Mouse (Mus musculus) limb, embryonic 14.5 days (tissue): ENCODE results near the gene Cog6. TPM values are rescaled to one million over a fixed set of nuclear protein-coding genes. Genes with fewer than 3 reads are reported as not detected.

Source experiments
- ATAC-seq: fragments of 200-750 bp; cut with Nextera tagmentation; 2 replicates; pipeline ENCODE4 v1.8.0; 2017; ENCODE audit warnings: low read depth, moderate number of reproducible peaks, moderate TSS enrichment; ENCODE audit not compliant: low FRiP score
- DNase-seq: peaks from one replicate; pipeline ENCODE4 v3.0.0-alpha.2; 2015; ENCODE audit warnings: low spot score
- H3K27ac ChIP-seq: fragments of 300-500 bp; sonication (generic); replicated peaks from 2 replicates; pipeline ENCODE4 v1.5.1; 2014; ENCODE audit warnings: low read depth, mild to moderate bottlenecking, low read length, moderate library complexity, mixed read lengths
- H3K27me3 ChIP-seq: fragments of 300-500 bp; sonication (generic); 2 replicates; pipeline ENCODE4 v1.6.1; 2014; ENCODE audit warnings: low read length, mixed read lengths; ENCODE audit not compliant: control insufficient read depth, insufficient read depth
- H3K36me3 ChIP-seq: fragments of 300-500 bp; sonication (generic); 2 replicates; pipeline ENCODE4 v1.6.1; 2014; ENCODE audit warnings: mild to moderate bottlenecking, low read length, moderate library complexity, mixed read lengths; ENCODE audit not compliant: control insufficient read depth, insufficient read depth
- H3K4me1 ChIP-seq: fragments of 300-500 bp; sonication (generic); 2 replicates; pipeline ENCODE4 v1.6.1; 2014; ENCODE audit warnings: antibody characterized with exemption, low read length, mixed read lengths; ENCODE audit not compliant: control insufficient read depth, insufficient read depth
- H3K4me2 ChIP-seq: fragments of 300-500 bp; sonication (generic); replicated peaks from 2 replicates; pipeline ENCODE4 v1.6.1; 2014; ENCODE audit warnings: low read depth, mild to moderate bottlenecking, low read length, moderate library complexity; ENCODE audit not compliant: severe bottlenecking
- H3K4me3 ChIP-seq: fragments of 300-500 bp; sonication (generic); replicated peaks from 2 replicates; pipeline ENCODE4 v1.5.1; 2014; ENCODE audit warnings: low read length
- H3K9ac ChIP-seq: fragments of 300-500 bp; sonication (generic); 2 replicates; pipeline ENCODE4 v1.6.1; 2014; ENCODE audit warnings: mild to moderate bottlenecking, low read depth, low read length, moderate library complexity; ENCODE audit not compliant: severe bottlenecking
- H3K9me3 ChIP-seq: fragments of 300-500 bp; sonication (generic); 2 replicates; pipeline ENCODE4 v1.6.1; 2016; ENCODE audit warnings: low read length; ENCODE audit not compliant: control insufficient read depth
- POLR2A ChIP-seq: fragments of 200-500 bp; IDR thresholded peaks from 2 replicates; pipeline ENCODE4 v1.8.0; 2012; ENCODE audit warnings: inconsistent platforms, mild to moderate bottlenecking, moderate library complexity, borderline replicate concordance; ENCODE audit not compliant: insufficient read depth, insufficient read length; ENCODE audit errors: extremely low read depth
- WGBS: fragments of 180-500 bp; shearing (Covaris S2); extraction: QIAGEN DNeasy Blood & Tissue Kit; methylation state at CpG from one replicate; pipeline ENCODE4 v1.1.7; 2014; 5-methylcytosine and 5-hydroxymethylcytosine counted together
- polyA plus RNA-seq, 2 experiments: library from polyadenylated mRNA; depleted of rRNA in 1 of 2; stranded (reverse) in 1 of 2; unstranded in 1 of 2; fragments of >200 nt; fragmentation: Nextera tagmentation in 1 of 2; extraction: Ambion mirVana in 1 of 2; gene quantifications; 2 replicates each; pipeline versions ENCODE4 v1.2.1 to v1.2.3; 2012 to 2014

Gene Cog6
- polyA plus RNA-seq, 2 experiments, result 41.3 to 52.8 TPM

DNA sequence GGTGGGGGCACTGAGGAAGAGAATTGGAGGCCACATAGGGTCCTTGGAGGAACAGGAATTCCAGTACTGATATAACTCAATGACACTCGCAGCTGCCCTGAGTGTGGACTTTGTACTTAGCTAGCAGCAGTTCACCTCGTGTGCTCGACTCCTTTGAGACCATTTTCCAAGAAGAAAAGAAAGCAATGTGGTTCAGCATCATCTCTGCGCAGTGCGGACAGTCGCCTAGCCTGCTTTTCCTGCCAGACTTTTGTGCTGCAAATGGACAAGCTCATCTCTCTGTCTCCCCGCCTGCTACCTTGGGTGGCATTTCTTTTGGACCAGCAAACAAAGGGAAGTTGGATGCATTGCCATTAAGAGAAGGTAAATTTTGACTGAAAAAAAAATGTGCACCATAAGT is 52.8 kb downstream of the Cog6 start:
- WGBS, result 70% methylated on average over 7 of the region's 7 CpGs
- no peak for ATAC-seq

DNA sequence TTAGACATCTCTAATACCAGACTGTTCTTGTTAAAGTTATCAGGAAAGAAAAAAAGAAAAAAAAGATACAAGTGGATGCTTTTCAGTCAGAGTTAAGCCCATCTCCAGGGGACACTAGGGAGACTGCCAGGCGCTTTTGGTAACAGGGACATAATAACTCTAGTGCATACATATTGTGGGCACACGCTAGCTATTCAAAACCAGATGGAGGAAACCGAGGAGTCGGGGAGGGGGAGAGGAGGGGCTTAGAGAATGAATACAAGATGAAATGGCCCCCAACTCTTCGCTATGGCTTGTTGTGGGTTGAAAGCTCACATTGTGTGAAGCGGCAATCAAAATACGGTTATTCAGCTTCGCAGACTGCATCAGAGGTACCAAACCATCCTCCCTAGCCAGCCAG is 53.6 kb downstream of the Cog6 start:
- Histone ChIP-seq H3K27ac (no peak overlapping the region), H3K9ac (no peak overlapping the region), H3K27me3 (no peaks in the 10 kb centered on the region), H3K4me1 (peaks cover 10% of the 10 kb centered on the region), H3K4me3 (no peak overlapping the region), H3K36me3 (no peaks in the 10 kb centered on the region), H3K4me2 (0 out of 2 replicates have a peak overlapping the region, but pooled peaks have one; percentile 19), H3K9me3 (no peaks in the 10 kb centered on the region)
- DNase-seq, result no peak
- WGBS, result 36% methylated on average over 8 of the region's 8 CpGs
- no peak for ATAC-seq
- no peak for TF ChIP-seq POLR2A

More for the DNA sequence above, 52.8 kb downstream of the Cog6 start:
- TF ChIP-seq POLR2A, result no peak
- H3K36me3 ChIP-seq, result no peaks in the 10 kb centered on the region
- no peaks in the 10 kb centered on the region for H3K9me3 ChIP-seq
- H3K27me3 ChIP-seq, result no peaks in the 10 kb centered on the region
- no peak overlapping the region for H3K4me3 ChIP-seq
- no peak overlapping the region for H3K27ac ChIP-seq
- H3K4me1 ChIP-seq, result peaks cover 10% of the 10 kb centered on the region
- H3K9ac ChIP-seq, result no peak overlapping the region
- no peak overlapping the region for H3K4me2 ChIP-seq
- no peak for DNase-seq

DNA sequence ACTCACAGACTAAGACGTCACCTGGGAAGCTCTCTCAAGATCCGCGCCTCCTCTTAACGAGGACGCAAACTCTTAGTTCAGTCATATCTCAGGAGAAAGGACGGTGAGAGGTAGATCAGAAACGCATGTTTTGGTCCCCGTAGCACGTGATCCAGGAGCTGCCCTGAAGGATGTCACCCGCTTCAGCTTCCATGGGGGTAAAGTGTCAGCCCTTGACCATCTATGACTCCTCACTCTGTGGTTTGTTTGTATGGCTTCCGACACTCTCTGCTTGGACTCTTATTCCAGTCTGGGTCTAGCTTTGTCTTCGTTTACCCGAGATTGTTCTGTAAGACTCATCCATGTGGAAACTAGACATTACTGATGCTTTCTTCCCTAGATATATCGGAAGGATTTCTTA is 54.6 kb downstream of the Cog6 start:
- no peak overlapping the region for H3K4me2 ChIP-seq
- DNase-seq, result no peak
- ATAC-seq, result no peak

DNA sequence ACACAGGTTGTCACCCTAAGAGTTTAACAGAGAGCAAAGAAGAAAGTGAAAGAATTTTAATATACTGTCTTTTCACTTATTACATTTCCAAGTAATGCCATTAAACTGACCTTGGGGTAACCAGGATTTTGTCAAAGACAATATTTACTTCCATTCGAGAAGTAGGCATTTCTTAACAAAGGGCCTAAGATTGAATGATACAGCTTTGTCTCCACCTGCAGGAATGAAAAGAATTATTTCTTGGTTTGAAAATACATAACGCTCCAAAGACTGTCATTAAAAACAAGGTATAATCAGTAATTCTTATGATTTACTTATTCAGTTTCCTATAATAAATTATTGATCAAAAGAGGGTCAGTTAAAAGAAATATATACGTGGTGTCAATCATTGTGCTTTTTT is 55.4 kb downstream of the Cog6 start:
- H3K4me1 ChIP-seq, result peaks cover 19% of the 10 kb centered on the region
- ATAC-seq (no peak), DNase-seq (no peak)
- TF ChIP-seq POLR2A, result no peak
- H3K9me3 ChIP-seq, result no peaks in the 10 kb centered on the region
- 81% methylated on average over 3 of the region's 3 CpGs for WGBS
- H3K4me2 ChIP-seq, result no peak overlapping the region
- H3K36me3 ChIP-seq, result no peaks in the 10 kb centered on the region
- H3K27me3 ChIP-seq, result no peaks in the 10 kb centered on the region
- H3K4me3 ChIP-seq, result no peak overlapping the region
- H3K9ac ChIP-seq, result no peak overlapping the region
- H3K27ac ChIP-seq, result no peak overlapping the region

More for the DNA sequence above, 54.6 kb downstream of the Cog6 start:
- peaks cover 17% of the 10 kb centered on the region for H3K4me1 ChIP-seq
- H3K4me3 ChIP-seq, result no peak overlapping the region
- H3K9me3 ChIP-seq, result no peaks in the 10 kb centered on the region
- no peak for TF ChIP-seq POLR2A
- no peak overlapping the region for H3K27ac ChIP-seq
- H3K27me3 ChIP-seq, result no peaks in the 10 kb centered on the region
- no peaks in the 10 kb centered on the region for H3K36me3 ChIP-seq
- WGBS, result 91% methylated on average over 14 of the region's 14 CpGs
- no peak overlapping the region for H3K9ac ChIP-seq

DNA sequence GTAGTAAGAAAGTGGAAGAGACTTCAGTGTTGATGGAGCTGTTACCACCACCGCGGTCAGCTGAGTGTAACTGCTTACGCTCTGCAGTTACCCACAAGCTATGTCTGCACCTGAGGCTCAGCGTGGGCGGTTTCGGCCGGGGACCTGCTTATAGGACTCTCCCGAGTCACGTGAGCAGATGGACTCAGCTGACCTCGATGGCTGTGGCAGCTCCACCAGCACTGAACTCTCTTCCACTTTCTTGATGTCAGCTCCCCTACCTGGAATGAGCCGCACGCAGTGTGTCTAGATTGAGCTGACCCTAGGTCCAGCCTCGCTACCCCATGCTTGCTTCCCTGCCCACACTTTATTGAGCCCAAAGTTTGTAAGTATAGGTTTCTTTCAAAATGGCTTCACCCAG is 56.1 kb downstream of the Cog6 start:
- Histone ChIP-seq H3K36me3 (no peaks in the 10 kb centered on the region), H3K9ac (no peak overlapping the region), H3K4me1 (peaks cover 19% of the 10 kb centered on the region), H3K27me3 (no peaks in the 10 kb centered on the region), H3K27ac (no peak overlapping the region), H3K4me2 (no peak overlapping the region), H3K9me3 (no peaks in the 10 kb centered on the region), H3K4me3 (no peak overlapping the region)
- WGBS, result 95% methylated on average over 13 of the region's 13 CpGs
- ATAC-seq (no peak), DNase-seq (no peak)
- no peak for TF ChIP-seq POLR2A
